Mouse (Mus musculus): ENCODE results near the gene Maml3. TPM values are rescaled to one million over a fixed set of nuclear protein-coding genes. Genes with fewer than 3 reads are reported as not detected.

Maml3 gene
- polyA plus RNA-seq, 1 experiment from 2014 or later = 8.6 TPM

DNA sequence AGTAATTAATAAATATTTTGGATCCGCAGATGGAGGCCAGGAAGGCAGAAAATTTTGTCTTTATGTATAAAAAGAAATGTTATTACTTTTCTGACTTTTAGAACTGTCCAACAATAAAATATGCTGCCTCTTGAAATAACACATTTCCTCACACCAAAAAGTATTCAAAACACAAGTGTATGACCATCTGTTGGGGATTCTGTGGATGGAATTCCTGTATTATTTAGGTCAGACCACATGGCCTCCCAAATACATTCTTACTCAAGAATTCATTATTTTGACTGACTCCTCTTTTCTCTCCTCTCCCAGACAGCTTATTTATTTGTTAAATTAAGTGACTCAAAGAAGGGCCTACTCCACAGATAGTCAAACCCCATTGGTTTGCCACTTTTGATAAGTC, 89.3 kb downstream of the Maml3 start:
- H3K27ac ChIP-seq (replicated peaks) = no peak overlapping the region
- no peak for ATAC-seq (ENCODE audit: low read depth)
- H3K4me2 ChIP-seq = no peak overlapping the region
- 90% methylated on average over 1 of the region's 1 CpGs for WGBS
- no peak overlapping the region for H3K4me3 ChIP-seq
- no peak overlapping the region for H3K9ac ChIP-seq
- no peaks in the 10 kb centered on the region for H3K27me3 ChIP-seq
- H3K9me3 ChIP-seq = no peaks in the 10 kb centered on the region
- H3K36me3 ChIP-seq = no peaks in the 10 kb centered on the region
- peaks cover 16% of the 10 kb centered on the region for H3K4me1 ChIP-seq (replicated peaks)

- ATAC-seq (ENCODE audit: low read depth) = no peak
These were observed 93.7 kb downstream of the Maml3 start for GRCm38 (mm10) chr3:52011032-52011710.

GRCm38 (mm10) chr3:52009321-52009720, 95.6 kb downstream of the Maml3 start:
- H3K4me3 ChIP-seq = no peak overlapping the region

More at GRCm38 (mm10) chr3:52011032-52011710, 93.7 kb downstream of the Maml3 start:
- Histone ChIP-seq H3K4me1 (replicated peaks) (peaks cover 54% of the 10 kb centered on the region), H3K27ac (replicated peaks) (peak overlapping the region; percentile 29; the same call in 1 of the 2 replicates), H3K4me2 (no peak overlapping the region), H3K9ac (peak overlapping the region; percentile 17; the same call in 1 of the 2 replicates), H3K36me3 (no peaks in the 10 kb centered on the region), H3K4me3 (no peak overlapping the region), H3K9me3 (no peaks in the 10 kb centered on the region), H3K27me3 (no peaks in the 10 kb centered on the region)
- WGBS = 61% methylated on average over 9 of the region's 9 CpGs

GRCm38 (mm10) chr3:52007602-52008252, 97.1 kb downstream of the Maml3 start:
- Histone ChIP-seq H3K4me1 (replicated peaks) (peaks cover 59% of the 10 kb centered on the region), H3K9me3 (no peaks in the 10 kb centered on the region), H3K4me2 (peak overlapping the region; percentile 58), H3K27me3 (no peaks in the 10 kb centered on the region), H3K4me3 (peak overlapping the region; percentile 33), H3K27ac (replicated peaks) (peak overlapping the region; percentile 97), H3K36me3 (no peaks in the 10 kb centered on the region), H3K9ac (peak overlapping the region; percentile 73)
- ATAC-seq (ENCODE audit: low read depth) = peak; percentile 94
- WGBS = 1% methylated on average over 20 of the region's 21 CpGs

More at GRCm38 (mm10) chr3:52009321-52009720, 95.6 kb downstream of the Maml3 start:
- Histone ChIP-seq H3K36me3 (no peaks in the 10 kb centered on the region), H3K4me2 (peak overlapping the region; percentile 16; the same call in 1 of the 2 replicates), H3K9me3 (no peaks in the 10 kb centered on the region), H3K4me1 (replicated peaks) (peaks cover 61% of the 10 kb centered on the region), H3K27me3 (no peaks in the 10 kb centered on the region), H3K9ac (no peak overlapping the region), H3K27ac (replicated peaks) (peak overlapping the region; percentile 65)
- 0 out of 2 replicates have a peak, but pooled peaks have one; percentile 34 for ATAC-seq (ENCODE audit: low read depth)
- 16% methylated on average over 6 of the region's 6 CpGs for WGBS

DNA sequence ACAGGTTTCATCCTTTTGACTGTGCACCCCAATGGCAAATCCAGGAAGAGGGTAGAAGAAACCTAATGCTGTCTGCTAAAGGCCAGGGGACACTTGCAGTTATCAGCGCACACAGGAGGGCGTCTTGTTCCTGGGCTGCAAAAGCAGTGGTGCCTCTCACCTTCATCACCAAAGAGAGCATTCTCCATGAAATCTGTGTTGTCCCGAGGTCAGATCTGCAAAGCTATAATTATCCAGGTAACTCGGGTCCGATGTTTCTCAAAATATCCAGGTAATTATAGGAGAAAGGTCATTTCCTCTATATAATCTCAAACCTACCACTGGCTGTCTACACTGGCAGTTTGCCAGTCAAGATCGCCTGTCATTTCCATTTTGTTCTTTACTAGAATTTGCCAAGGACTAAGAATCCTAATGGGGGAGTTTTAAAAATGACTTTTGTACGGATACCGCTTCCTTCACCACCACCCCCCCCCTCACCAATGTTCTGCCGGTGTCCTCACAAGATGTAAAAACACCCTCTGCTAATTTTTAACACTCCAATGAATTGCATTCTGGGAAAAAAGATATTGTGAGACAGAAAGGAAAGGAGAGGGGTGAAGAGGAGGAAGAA, 98.0 kb downstream of the Maml3 start:
- Histone ChIP-seq H3K4me1 (replicated peaks) (peaks cover 56% of the 10 kb centered on the region), H3K4me3 (peak overlapping the region; percentile 33), H3K36me3 (no peaks in the 10 kb centered on the region), H3K27ac (replicated peaks) (peak overlapping the region; percentile 97), H3K4me2 (peak overlapping the region; percentile 58), H3K9me3 (no peaks in the 10 kb centered on the region), H3K9ac (peak overlapping the region; percentile 73), H3K27me3 (no peaks in the 10 kb centered on the region)
- no peak; the same call in 1 of the 2 replicates for ATAC-seq (ENCODE audit: low read depth)
- 53% methylated on average over 9 of the region's 9 CpGs for WGBS

DNA sequence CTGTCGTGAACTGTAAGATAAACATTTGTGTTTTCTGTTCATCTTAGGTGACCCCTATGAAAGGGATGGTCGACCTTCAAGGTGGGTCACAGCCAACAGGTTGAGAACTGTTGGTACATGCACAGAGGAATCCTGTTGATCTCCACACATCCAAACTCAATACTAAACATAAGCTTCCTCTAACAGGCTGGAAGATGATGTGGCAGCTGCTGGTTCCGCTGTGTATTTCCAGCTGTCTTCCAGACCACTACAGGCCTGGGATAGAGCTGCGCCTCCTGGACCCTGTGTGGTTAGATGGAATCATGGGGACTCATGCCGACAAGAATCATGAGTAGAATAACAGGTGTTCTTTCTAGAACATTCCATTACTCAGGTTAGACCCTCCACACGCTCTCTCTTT, 101.2 kb downstream of the Maml3 start:
- no peak overlapping the region for H3K9ac ChIP-seq
- H3K4me3 ChIP-seq = no peak overlapping the region
- H3K9me3 ChIP-seq = no peaks in the 10 kb centered on the region
- no peak overlapping the region for H3K4me2 ChIP-seq
- H3K27me3 ChIP-seq = no peaks in the 10 kb centered on the region
- H3K4me1 ChIP-seq (replicated peaks) = peaks cover 35% of the 10 kb centered on the region
- H3K27ac ChIP-seq (replicated peaks) = no peak overlapping the region
- ATAC-seq (ENCODE audit: low read depth) = no peak
- no peaks in the 10 kb centered on the region for H3K36me3 ChIP-seq
- WGBS = 87% methylated on average over 6 of the region's 6 CpGs

DNA sequence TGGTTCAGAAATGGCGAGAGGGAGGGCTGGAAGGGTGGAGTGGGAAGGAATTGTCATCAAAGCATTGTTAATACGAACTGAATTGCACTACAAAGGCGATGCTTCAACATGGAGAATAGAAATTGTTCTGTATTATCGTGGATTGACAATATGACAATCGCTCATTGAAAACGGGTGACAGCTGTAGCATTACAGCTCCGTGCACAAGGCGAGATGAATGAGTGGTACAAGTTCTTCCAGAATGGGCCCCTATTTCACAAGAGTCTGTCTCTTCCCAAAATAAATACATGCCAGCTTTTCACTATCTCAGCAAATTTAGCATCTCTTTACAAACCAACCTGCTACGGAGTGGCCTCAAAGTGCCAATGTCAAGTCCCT, 103.4 kb downstream of the Maml3 start:
- no peaks in the 10 kb centered on the region for H3K36me3 ChIP-seq
- H3K4me2 ChIP-seq = no peak overlapping the region
- 68% methylated on average over 9 of the region's 9 CpGs for WGBS
- no peak overlapping the region for H3K9ac ChIP-seq
- H3K27ac ChIP-seq (replicated peaks) = no peak overlapping the region
- peaks cover 28% of the 10 kb centered on the region for H3K4me1 ChIP-seq (replicated peaks)
- H3K4me3 ChIP-seq = no peak overlapping the region
- no peaks in the 10 kb centered on the region for H3K27me3 ChIP-seq
- no peaks in the 10 kb centered on the region for H3K9me3 ChIP-seq
- ATAC-seq (ENCODE audit: low read depth) = no peak

DNA sequence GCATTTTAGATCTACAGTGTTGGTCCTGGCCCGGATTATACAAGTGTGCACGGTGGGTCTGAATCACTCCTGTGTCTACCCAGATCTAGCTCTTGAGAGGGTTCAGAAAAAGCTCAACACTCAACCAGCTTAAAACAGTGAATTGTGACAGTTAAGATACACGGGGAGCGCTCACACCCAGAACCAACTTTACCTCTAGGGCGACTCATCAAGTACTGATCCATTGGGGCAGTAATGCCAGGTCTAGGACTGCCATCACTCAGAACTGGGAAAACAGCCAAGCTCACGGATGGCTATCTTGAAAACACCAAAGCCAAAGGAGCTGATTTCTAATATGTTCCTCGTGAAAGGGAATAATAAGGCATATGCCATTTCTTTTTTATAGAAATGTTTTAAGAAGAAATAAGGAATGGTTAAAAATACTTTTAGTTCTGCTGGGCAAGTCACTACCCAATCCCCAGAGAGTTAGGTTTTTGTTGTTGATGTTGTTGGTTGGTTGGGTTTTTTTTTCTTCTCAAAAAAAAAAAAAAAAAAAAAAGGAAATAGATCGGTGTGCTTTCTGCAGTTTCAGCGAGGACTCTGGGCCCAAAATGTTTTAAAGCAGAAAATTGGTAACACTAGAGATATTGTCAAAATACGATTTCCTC, 103.9 kb downstream of the Maml3 start:
- no peak for ATAC-seq (ENCODE audit: low read depth)
- Histone ChIP-seq H3K4me2 (no peak overlapping the region), H3K9me3 (no peaks in the 10 kb centered on the region), H3K4me1 (replicated peaks) (peaks cover 24% of the 10 kb centered on the region), H3K27me3 (no peaks in the 10 kb centered on the region), H3K36me3 (no peaks in the 10 kb centered on the region), H3K9ac (no peak overlapping the region), H3K4me3 (no peak overlapping the region), H3K27ac (replicated peaks) (no peak overlapping the region)
- WGBS = 89% methylated on average over 10 of the region's 10 CpGs

DNA sequence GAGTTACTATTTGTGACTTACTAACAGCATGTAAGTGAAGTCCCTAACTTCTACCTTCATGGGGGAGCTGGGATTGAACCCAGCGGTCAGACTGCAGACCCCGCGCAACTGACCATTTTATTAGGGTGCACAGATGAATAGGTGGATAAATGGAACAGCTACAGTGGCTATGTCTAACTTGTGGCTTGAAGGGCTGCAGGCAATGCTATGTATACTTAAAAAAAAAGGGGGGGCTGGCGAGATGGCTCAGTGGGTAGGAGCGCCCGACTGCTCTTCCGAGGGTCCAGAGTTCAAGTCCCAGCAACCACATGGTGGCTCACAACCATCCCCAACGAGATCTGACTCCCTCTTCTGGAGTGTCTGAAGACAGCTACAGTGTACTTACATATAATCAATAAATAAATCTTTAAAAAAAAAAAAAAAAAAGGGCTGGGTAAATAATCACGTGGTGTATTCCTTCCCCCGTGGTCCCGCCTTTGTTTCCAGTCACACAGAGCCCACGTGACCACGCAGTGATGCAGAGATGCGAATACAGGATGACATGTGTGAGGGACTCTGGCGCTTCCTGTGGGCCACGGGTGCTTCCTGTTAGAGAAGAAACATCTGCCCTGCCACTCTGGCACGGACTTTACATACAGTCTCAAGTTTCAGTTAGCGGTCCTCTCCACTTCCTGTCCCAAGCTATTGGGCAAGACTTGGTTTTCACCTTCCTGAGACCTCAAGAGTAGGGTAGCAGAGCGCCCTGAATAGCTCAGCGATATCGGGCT, 105.0 kb downstream of the Maml3 start:
- Histone ChIP-seq H3K4me3 (no peak overlapping the region), H3K27ac (replicated peaks) (no peak overlapping the region), H3K9me3 (no peaks in the 10 kb centered on the region), H3K4me2 (no peak overlapping the region), H3K27me3 (no peaks in the 10 kb centered on the region), H3K9ac (no peak overlapping the region), H3K4me1 (replicated peaks) (peaks cover 20% of the 10 kb centered on the region), H3K36me3 (no peaks in the 10 kb centered on the region)
- ATAC-seq (ENCODE audit: low read depth) = no peak
- 88% methylated on average over 21 of the region's 21 CpGs for WGBS

GRCm38 (mm10) chr3:51998511-51999399, 106.1 kb downstream of the Maml3 start:
- Histone ChIP-seq H3K27me3 (no peaks in the 10 kb centered on the region), H3K27ac (replicated peaks) (peak overlapping the region; percentile 52), H3K4me2 (no peak overlapping the region), H3K9ac (0 out of 2 replicates have a peak overlapping the region, but pooled peaks have one; percentile 45), H3K36me3 (no peaks in the 10 kb centered on the region), H3K4me3 (no peak overlapping the region), H3K4me1 (replicated peaks) (peaks cover 24% of the 10 kb centered on the region), H3K9me3 (no peaks in the 10 kb centered on the region)
- WGBS = 66% methylated on average over 21 of the region's 21 CpGs
- no peak for ATAC-seq (ENCODE audit: low read depth)

- H3K9ac ChIP-seq = 0 out of 2 replicates have a peak overlapping the region, but pooled peaks have one; percentile 45
- H3K36me3 ChIP-seq = no peaks in the 10 kb centered on the region
- H3K4me2 ChIP-seq = no peak overlapping the region
- no peaks in the 10 kb centered on the region for H3K9me3 ChIP-seq
- H3K27me3 ChIP-seq = no peaks in the 10 kb centered on the region
- peaks cover 24% of the 10 kb centered on the region for H3K4me1 ChIP-seq (replicated peaks)
- H3K27ac ChIP-seq (replicated peaks) = peak overlapping the region; percentile 52; the same call in 1 of the 2 replicates
- 86% methylated on average over 11 of the region's 11 CpGs for WGBS
- ATAC-seq (ENCODE audit: low read depth) = no peak
- H3K4me3 ChIP-seq = no peak overlapping the region
These were observed 107.3 kb downstream of the Maml3 start for GRCm38 (mm10) chr3:51997616-51998015.
